Mouse (Mus musculus) thymus, adult 2 months (tissue): ENCODE results near the gene Sec13.

Experiments
- CTCF ChIP-seq: fragments of 200-500 bp; IDR thresholded peaks from 2 replicates; pipeline ENCODE4 v1.5.1; 2012; ENCODE audit warnings: mild to moderate bottlenecking, control low read depth, low read length, moderate library complexity, borderline replicate concordance; ENCODE audit not compliant: control insufficient read depth, poor library complexity, insufficient read depth; ENCODE audit errors: extremely low read depth
- POLR2A ChIP-seq: fragments of 200-500 bp; IDR thresholded peaks from 2 replicates; pipeline ENCODE4 v1.6.1; 2012; ENCODE audit warnings: mild to moderate bottlenecking, low read length, control low read depth, moderate library complexity; ENCODE audit not compliant: control insufficient read depth, poor library complexity, insufficient read depth; ENCODE audit errors: extremely low read depth

DNA sequence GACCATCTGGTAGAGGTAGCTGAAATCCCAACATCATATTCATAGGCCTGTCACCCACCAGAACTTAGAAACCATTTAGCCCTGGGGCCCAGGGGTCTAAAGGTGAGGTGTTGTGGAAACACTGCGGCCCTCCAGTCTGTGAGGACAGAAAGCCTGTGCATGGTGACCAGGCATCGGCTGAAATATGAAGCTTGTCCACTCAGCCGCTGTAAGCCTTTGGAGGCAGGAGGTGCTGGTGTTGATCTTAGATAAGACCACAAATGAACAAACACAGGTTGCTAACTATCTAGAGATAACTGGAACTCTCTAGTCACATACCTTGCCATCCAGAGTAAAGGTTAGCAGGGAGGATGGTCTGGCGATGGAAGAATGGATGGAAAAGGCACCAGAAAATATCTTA, 19.5 kb downstream of the Sec13 start:
- no peak for TF ChIP-seq CTCF
- no peak for TF ChIP-seq POLR2A
